Mouse (Mus musculus) heart, adult 9 months (tissue): ENCODE measurements around the gene Trappc13.
"Not testable (repeated sequence)": the region's sequence is repeated elsewhere in the genome, so short reads cannot be mapped to it uniquely, and the experiment has no call there.

Experiments
- DNase-seq, 2 experiments: peaks; one replicate each; pipeline ENCODE4 v3.0.0; 2022; ENCODE audit warnings: low spot score in 2 of 2

The Trappc13 gene

DNA sequence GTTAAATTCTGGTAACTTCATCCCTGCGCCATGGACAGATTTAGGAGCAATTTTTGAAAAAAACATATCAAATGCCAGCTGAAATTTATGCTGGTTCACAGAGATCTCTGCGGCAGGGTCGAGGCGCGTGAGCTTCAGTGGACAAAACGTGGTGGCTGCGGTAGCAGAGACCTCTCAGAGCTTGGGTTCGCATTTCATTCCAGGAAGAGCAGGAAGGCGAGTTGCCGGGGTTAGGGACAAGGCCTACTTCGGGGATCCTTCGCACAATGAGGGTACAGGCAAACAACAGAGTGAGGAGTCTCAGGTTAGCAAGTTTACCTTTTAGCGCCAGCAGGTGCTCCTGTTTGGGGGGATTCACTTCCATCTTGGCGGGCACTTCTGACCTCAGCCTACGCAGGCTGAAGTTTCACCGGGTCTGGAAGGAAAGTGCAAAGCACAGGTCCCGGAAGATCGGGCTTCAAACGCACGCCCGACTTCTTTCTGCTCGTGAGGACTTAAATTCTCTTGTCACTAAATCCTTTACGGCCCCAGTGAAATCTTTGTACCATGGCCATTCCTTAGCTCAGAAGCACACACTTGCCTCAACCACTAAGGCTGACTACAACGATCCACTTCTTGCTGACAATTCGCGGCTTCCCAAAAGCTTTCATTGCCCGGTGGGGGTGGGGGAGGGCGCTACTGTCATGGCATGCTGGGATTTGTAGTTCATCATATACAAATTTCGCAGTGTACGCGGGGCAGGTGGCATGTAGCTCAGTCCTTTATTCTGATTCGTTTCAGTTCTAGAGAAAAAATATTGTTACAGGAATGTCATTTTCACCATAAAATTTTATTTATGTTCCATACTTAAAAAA lies at the start of gene Trappc13:
TSS of gene Trappc13 (minus strand) at position 674 of the 854 bp plus-strand sequence.
- DNase-seq = no peak

DNA sequence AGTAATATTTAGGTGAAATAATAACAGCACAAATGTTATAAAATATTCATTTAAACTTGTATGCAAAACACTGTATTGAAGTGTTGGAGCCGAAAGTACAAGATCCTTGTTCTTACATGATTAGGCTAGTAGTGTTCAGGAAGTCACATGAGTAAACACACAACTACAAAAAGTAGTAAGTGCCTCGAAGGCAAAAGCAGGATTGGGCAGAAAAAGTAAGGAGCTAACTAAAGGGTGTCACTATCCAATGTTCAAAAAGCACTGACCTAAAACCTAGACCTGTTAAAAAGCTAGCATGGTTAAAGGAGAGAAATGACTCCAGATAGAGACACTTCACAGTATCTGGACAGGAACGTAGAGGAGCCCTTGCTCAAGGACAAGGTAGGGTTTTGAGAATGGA lies 49.2 kb upstream of the Trappc13 start:
- no peak for DNase-seq

DNA sequence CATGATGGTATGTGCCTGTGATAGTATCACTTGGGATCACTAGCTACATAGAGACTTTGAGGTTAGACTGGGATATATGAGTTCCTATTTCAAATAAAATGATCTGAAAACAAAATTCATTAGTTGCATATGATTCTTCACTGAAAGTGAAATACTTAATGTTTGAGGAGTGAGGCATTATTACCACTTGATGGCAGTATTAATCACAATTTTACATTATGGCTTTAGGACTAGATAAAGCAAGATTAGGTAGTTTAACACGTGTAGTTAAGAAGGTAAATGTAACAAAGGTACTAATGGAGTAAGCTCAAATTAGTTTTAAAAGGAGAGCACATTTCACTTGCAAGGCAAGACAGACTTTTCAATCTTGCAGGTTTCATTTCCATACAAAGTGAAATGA lies 26.0 kb upstream of the Trappc13 start:
- DNase-seq = no peak

DNA sequence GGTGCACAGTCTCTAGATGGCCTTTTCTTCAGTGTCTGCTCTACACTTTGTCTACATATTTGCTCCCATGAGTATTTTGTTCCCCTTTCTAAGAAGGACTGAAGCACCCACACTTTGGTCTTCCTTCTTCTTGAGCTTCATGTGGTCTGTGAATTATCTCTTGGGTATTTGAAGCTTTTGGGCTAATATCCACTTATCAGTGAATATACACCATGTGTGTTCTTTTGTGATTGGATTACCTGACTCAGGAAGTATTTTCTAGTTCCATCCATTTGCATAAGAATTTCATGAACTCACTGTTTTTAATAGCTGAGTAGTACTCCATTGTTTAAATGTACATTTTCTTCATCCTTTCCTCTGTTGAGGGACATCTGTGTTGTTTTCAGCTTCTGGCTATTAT lies 17.6 kb upstream of the Trappc13 start:
- not testable (repeated sequence) for DNase-seq

DNA sequence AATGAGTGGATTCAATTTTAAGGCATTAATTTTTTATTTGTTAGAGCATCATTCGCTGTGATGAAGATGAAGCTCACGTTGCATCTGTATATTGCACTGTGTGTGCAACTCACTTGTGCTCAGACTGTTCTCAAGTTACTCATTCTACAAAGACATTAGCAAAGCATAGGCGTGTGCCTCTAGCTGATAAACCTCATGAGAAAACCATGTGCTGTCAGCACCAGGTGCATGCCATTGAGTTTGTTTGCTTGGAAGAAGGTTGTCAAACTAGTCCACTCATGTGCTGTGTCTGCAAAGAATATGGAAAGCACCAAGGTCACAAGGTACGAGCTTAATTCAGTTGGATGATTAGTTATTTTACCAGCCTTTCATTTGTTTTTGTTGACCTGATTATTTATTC lies 9.1 kb upstream of the Trappc13 start:
- no peak for DNase-seq

DNA sequence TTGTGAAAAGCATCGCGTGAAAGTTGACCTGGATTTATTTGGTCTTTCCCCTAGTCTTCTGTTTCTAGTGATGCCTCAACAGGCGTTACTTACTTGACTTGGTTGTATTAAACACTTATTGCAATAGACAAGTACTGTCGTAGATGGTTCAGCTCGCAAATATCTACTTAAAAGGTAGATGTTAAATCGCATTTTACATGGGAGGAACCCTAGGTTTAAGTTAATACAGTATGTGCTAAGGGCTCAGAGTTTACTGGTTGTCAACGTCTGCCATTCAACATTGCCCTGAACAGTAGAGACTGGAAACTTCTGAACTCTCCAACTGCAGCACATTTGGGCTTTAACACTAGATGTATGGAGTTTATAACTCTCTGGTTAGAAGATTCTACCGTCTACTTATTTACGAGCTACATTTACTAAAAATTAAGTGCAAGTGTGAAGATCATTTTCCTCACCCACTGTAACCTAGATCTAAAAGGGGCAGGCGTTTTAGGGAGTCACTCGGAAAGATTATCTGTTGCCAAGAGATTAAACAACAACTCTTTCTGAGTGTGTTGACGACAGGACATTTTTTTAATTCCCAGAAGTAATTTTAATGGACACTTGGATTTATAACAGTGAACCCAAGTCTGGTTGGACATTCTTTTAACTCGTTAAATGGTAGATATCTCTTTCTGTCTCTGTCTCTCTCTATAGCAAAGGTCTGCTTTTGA lies 1.1 kb upstream of the Trappc13 start:
- DNase-seq = peak in 1 of 2 experiments; percentile 3

DNA sequence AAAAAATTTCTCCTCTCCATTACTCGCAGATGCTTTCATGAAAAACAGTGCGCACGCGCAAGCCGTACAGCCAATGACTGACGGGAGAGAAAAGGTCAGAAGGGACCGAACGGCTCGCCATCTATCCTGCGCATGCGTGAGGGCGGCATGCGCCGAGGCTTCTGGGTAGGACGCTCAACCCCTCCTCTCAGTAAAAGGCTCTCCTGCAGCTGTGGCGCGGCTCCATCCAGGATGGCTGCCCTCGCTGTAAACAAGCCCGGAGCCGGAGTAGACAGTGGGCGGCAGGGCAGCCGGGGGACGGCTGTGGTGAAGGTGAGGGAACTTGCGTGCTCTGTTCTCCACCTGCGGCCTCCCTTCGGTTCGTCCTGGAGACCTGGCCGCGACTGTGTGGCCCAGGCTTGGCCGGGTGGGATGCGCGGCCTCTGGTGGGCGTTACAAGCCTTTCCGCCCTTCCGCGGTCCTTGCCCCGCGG lies 417 bp upstream of the Trappc13 start, which contains the start of gene Trim23:
TSS of gene Trim23 (plus strand) at position 148 of the 472 bp plus-strand sequence.
- peak; percentile 98 for DNase-seq

DNA sequence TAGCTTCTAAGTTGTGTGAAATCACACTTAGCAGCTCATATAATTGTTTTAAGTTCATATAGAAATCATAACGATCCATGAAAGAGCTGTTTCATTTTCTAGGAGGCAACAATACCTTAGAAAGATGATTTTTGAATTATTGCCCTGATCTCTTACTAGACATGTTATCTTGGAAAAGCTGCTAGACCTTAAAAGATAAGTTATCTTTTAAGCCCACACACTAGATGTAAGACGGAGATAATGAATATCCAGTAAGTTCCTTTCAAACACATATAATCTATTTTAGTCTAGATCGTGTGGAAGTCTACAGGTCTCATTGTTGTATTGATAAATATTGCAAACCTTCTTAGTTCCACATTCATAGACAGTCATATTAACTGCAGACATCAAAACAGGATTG lies 1.4 kb downstream of the Trappc13 start:
- DNase-seq = no peak

DNA sequence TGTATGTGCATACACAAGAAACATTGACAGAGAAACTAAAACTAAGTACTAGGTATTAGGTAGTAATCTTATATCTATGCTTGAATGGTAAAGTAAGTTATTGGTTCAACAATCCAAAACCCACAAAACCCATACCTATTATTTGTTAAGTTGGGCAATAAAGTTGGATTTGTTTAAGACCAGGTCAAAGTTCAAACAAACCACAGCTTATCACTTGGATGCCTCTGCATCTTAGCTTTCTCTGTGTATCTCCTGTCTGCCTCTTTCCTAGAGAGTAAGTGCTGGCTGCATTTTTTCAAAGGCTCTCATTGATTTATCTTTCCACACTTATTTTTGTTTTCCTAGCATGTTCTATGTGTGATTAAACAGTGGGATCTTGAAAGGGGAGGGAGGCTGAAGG lies 5.8 kb downstream of the Trappc13 start:
- DNase-seq = no peak

DNA sequence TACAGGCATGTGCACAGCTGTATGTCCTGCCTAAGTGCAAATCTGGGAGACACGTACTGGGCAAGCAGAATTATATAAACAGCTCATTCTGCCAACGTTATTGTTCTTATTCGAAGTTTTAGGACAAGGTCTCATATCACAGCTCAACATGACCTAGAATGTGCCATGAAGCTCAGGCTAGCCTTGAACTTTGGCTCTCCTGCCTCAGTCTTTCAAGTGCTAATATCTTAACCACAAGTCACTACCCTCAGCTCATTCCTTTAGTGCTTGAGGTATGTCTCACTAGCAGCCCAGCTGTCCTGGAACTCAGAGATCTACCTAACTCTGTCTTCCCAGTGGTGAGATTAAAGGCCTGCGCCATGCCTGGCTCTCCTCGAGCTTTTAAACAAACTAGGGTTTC lies 6.6 kb downstream of the Trappc13 start:
- DNase-seq = no peak

DNA sequence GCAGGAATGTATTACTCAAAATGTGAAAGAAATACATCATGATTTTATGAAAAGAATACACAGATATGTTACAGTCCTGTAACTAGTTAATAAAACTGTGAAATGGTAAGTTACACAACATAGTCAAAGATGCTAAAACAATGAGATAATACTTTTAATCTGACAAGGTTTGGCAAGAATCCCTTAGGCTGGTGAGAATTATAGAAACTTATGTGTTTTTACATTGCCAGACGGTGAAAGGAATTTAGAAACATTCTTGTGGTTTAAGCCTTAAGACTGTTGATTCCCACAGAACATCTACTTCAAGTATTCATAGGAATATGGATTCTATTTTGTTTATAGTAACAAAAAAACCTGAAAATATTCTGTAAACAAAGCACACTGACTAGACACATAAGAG lies 22.6 kb downstream of the Trappc13 start:
- DNase-seq = no peak

DNA sequence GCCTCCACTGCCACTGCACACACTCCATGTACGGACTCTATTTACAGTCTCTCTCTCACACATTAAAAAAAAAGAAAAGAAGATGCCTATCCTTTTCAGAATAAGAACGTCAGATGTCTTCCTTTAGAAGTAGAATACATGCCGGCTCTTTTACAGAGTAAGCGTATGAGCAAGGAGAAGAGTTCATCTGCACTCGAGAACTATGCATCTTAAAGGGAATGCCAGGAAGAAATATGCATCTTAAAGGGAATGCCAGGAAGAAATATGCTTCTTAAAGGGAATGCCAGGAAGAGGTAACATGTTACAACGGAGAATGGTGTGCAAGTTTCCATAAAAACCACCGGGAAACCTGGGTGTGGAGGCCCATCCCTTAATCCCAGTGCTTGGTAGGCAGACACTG lies 23.2 kb downstream of the Trappc13 start:
- DNase-seq = no peak

DNA sequence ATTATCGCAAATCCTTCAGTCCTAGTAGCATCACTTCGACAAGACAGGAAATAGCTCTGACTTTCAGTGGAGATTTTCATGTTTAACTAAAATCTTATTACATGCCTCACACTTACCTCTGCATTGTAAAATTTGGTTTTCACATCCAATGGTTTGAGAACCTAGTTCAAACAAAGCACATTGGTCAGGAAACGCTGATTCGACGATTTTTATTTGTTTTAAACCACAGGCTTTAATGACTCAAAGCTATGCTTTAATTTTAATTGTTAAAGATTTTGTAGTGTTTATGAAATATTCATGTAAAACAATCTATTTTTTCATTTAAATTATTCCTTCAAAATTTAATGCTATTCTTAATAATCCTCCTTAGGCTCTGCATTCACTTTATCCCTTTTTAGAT lies 24.1 kb downstream of the Trappc13 start:
- no peak for DNase-seq

DNA sequence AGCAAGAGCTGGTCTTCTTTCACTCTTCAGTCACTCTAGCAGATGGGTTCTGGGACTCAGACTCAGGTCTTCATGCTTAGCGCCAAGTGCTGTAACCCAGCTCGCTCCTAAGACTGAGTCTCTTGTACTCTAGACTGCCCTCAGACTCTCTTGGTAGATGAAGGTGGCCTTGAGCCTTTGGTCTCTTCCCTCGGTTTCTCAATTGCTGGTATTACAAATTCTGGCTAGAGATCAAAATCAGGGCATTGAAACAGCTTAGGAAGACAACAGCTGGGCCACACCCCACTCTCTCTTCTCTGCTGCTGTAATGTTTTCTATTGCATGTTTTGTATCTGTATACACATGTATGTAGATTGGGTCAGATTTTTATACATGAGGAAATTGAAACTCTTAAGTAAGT lies 32.6 kb downstream of the Trappc13 start:
- DNase-seq = no peak

DNA sequence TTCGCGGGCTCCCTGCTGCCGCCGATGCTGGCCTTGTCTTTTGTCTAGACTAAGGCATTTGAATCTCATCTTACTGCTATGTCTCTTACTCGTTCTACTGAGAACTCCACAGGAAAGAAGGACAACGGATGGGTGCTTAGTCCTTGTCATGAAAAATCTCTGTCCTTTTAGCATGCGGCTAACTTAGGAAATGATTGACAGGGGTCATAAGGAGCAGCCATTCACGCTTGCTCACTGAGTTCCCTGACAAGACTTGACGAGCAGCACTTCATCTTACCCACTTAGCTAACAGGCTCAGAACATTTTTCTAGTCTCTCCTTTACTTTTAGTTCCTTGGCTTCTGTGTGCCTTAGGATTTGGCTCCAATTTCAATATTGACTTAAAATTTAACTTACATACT lies 33.4 kb downstream of the Trappc13 start:
- DNase-seq = no peak

DNA sequence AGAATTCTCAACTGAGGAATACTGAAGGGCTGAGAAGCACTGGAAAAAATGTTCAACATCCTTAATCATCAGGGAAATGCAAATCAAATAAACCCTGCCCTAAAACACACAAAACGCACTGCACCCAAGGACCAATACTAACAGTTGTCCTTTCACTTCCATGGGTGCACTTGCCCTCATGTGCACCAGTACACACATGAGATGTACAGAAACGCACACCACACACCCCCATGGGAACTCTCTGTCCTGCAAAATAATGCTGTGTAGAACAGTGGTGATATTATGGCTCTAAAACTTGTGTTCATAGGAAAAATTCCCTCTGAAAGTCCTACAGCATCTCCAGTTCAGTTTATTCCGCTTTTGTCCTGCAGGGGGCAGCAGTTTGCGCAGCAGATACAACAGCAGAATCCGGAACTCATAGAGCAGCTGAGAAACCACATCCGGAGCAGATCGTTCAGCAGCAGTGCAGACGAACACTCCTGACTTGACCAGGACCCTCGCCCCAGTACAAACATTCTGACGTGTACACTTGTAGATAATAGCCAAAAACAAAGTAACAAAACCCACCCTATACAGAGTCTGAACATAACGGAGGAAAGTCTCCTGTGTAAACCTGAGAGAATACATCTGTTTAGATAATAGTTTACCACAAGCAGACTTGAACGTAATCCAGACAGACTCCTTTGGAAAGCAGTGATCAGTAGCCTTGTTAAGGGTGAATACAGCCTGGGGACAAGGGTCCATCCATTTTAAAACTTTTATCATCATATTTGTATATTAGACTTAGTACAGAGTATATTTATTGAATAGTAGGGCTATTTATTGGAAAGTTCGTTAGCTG lies 38.7 kb downstream of the Trappc13 start:
- peak; percentile 40 to 72 for DNase-seq

DNA sequence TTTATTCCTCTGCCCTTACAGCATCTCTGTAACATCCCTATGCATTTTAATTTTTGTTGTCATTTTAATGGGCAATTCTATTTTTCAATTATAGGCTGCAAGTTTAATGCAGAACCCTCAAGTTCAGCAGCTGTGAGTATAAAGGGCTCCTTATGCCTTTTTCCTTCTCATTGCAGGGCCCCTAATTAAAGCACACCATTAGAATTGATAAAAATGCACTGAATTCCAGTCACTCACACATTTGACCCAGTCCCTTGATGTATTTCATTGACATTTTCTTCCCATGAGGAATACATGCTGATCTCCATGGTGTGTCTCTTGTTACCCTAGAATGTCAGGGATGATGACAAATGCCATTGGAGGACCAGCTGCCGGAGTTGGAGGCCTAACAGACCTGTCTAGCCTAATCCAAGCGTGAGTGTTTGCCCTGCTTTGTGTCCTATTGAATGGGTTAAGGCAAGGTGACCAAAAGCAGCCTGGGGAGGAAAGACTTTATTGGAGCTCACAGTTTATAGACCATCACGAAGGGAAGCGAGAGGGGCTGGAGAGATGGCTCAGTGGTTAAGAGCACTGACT lies 43.7 kb downstream of the Trappc13 start:
- DNase-seq = no peak

DNA sequence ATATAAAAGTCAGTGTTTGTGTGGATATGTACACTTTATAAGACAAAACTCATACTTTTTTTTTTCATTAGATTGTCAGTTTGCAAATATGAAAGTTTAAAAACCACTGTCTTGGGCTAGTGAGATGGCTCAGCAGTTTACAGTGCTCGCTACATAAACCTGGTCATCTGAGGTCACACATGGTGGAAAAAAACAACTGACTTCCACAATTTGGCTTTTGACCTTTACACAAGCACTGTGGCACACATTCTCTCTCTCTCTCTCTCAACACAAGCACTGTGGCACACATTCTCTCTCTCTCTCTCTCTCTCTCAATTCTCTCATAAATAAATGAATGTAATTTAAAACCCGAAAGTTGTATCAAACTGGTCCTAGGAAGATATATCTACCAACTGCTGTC lies 45.7 kb downstream of the Trappc13 start:
- no peak for DNase-seq

DNA sequence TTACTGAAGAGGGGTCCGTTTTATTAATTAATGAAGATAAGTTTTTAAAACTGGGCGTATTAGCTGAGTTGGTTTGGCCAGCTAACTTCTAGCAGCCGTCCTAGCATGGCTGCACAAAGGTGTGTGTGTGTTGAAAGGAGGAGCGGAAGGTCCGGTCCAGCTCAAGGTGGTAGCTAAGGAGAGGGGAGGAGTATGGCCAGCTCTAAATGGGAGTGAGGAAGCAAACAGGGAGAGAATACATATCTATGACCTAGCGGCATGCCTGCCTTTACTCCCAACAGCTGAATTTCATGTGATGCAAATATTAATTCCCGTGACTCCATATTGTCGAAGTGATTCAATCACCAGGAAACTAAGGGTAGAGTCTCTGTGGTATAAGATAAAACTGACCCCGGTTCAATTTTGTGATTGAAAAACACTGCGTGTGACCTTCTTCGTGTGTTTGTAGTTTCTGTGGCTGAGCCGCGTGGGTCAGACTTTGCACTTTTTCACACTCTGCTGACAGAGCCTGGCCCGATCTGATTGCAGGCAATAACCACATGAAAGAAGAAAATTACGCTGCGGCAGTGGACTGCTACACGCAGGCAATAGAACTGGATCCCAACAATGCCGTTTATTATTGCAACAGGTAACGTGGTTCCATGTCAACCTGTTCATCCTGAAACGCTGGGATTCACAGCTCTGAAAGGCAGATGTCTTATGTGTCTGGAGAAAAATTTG lies 54.4 kb downstream of the Trappc13 start:
- DNase-seq = no peak

DNA sequence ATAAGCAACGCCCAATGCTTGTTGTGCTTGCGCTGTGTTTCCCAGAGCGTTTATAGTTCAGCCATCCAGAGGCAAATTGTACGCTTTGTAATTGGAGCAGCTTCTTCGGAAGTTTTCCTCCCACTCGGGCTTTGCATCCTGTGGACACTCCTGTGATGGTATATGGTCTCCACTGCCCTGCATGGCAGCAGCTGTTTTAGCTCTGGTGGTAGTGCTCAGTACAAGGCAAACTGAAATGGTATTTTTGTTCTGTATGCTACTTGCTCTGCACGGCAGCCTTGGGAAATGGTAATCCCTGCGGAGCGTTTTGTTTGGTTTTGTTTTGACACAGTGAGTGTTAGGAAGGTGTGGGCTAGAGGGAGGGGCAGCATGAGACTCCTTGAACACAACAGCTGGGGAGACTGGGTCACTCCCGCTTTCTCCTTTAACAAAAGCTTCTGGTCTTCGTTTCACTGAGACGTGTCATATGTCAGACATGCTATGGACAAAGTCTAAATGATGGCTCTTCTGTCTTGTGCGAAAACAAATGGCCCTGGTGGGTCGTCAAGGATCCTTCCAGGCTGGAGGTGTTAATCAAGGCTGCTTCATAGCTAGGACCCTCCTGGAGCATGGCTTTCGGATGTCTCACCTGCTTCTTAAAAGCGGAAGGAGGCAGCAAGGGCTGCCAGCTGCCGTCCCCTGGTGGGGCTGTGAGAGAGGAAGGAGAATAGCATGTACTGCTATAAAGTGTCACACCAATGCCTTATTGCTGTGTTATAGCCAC lies 56.0 kb downstream of the Trappc13 start:
- no peak for DNase-seq
